Mouse (Mus musculus) heart, postnatal 0 days (tissue): Measurements from ENCODE around the gene Maml1. TPM values are rescaled to one million over a fixed set of nuclear protein-coding genes. Genes with fewer than 3 reads are reported as not detected.
A peak's percentile ranks its signal among the peaks of the same experiment; 100 is the strongest.

ENCODE experiments used
- ATAC-seq: fragments of 200-750 bp; cut with Nextera tagmentation; 2 replicates; pipeline ENCODE4 v1.8.0; 2017; ENCODE audit warnings: low read depth, moderate number of reproducible peaks, moderate library complexity; ENCODE audit not compliant: insufficient read depth
- DNase-seq: peaks from one replicate; pipeline ENCODE4 v3.0.0-alpha.2; 2016; ENCODE audit warnings: low spot score
- H3K27ac ChIP-seq: fragments of 300-500 bp; sonication (generic); 2 replicates; pipeline ENCODE4 v1.5.1; 2014; ENCODE audit warnings: low read depth, mild to moderate bottlenecking
- H3K27me3 ChIP-seq: fragments of 300-500 bp; sonication (generic); 2 replicates; pipeline ENCODE4 v1.6.1; 2014; ENCODE audit warnings: low read length, mixed read lengths; ENCODE audit not compliant: control insufficient read depth, insufficient read depth
- H3K36me3 ChIP-seq: fragments of 300-500 bp; sonication (generic); replicated peaks from 2 replicates; pipeline ENCODE4 v1.6.1; 2014; ENCODE audit warnings: low read length, mixed read lengths; ENCODE audit not compliant: control insufficient read depth, insufficient read depth
- H3K4me1 ChIP-seq: fragments of 300-500 bp; sonication (generic); 2 replicates; pipeline ENCODE4 v1.6.1; 2014; ENCODE audit warnings: antibody characterized with exemption; ENCODE audit not compliant: control insufficient read depth, insufficient read depth
- H3K4me2 ChIP-seq: fragments of 300-500 bp; sonication (generic); 2 replicates; pipeline ENCODE4 v1.6.1; 2014; ENCODE audit warnings: low read depth, mild to moderate bottlenecking, low read length, moderate library complexity
- H3K4me3 ChIP-seq: fragments of 300-500 bp; sonication (generic); 2 replicates; pipeline ENCODE4 v1.5.1; 2014; ENCODE audit warnings: low read depth, low read length
- H3K9ac ChIP-seq: fragments of 300-500 bp; sonication (generic); replicated peaks from 2 replicates; pipeline ENCODE4 v1.6.1; 2014; ENCODE audit warnings: low read depth, low read length, mixed read lengths
- H3K9me3 ChIP-seq: fragments of 300-500 bp; sonication (generic); replicated peaks from 2 replicates; pipeline ENCODE4 v1.6.1; 2016; ENCODE audit warnings: low read length; ENCODE audit not compliant: control insufficient read depth
- CTCF ChIP-seq: IDR thresholded peaks from 2 replicates; pipeline ENCODE4 v1.5.1; 2016; ENCODE audit warnings: antibody characterized with exemption, control low read depth, low read depth
- EP300 ChIP-seq: IDR thresholded peaks from 2 replicates; pipeline ENCODE4 v1.6.1; 2016; ENCODE audit warnings: antibody characterized with exemption, low read depth
- WGBS: fragments of 180-500 bp; shearing (Covaris S2); extraction: QIAGEN DNeasy Blood & Tissue Kit; methylation state at CpG from one replicate; pipeline ENCODE4 v1.1.7; 2014; 5-methylcytosine and 5-hydroxymethylcytosine counted together
- polyA plus RNA-seq: library from polyadenylated mRNA; unstranded; fragments of >200 nt; fragmentation: Nextera tagmentation; extraction: Ambion mirVana; gene quantifications from 2 replicates; pipeline ENCODE4 v1.2.1, GENCODE M21; 2015
- total RNA-seq: library from RNA; depleted of rRNA; stranded (reverse); fragments of >200 nt; gene quantifications from 2 replicates; pipeline ENCODE4 v1.2.3, GENCODE M21; 2014; ENCODE audit warnings: low replicate concordance; rRNA removed

The Maml1 gene
- total RNA-seq, result 10.4 and 18.2 TPM in 2 replicates
- 1.9 and 2.2 TPM in 2 replicates for polyA plus RNA-seq

- Histone ChIP-seq H3K4me3 (peak within 1 kb of the TSS; percentile 92), H3K4me2 (peak within 1 kb of the TSS; percentile 67), H3K36me3 (peaks cover 22% of the 10 kb centered on the region), H3K9ac (peak within 1 kb of the TSS; percentile 98), H3K9me3 (no peaks in the 10 kb centered on the region), H3K27me3 (no peaks in the 10 kb centered on the region), H3K4me1 (peaks cover 23% of the 10 kb centered on the region), H3K27ac (peak within 1 kb of the TSS; percentile 98)
- no peak for TF ChIP-seq CTCF
- TF ChIP-seq EP300, result peak; percentile 72; the same call in 1 of the 2 replicates
- WGBS, result under 1% methylated on average over 39 of the region's 45 CpGs
- DNase-seq (peak; percentile 100), ATAC-seq (peak; percentile 96)
Observed at GRCm38 (mm10) chr11:50292190-50292855, at the start of gene Maml1. TSS of gene Maml1 (minus strand) at chr11:50292311.

- 48% methylated on average over 4 of the region's 4 CpGs for WGBS
- Histone ChIP-seq H3K36me3 (no peaks in the 10 kb centered on the region), H3K4me1 (peaks cover 4% of the 10 kb centered on the region; the same call in 1 of the 2 replicates), H3K27ac (no peak overlapping the region), H3K9ac (no peak overlapping the region), H3K4me2 (no peak overlapping the region), H3K4me3 (no peak overlapping the region), H3K27me3 (no peaks in the 10 kb centered on the region), H3K9me3 (peaks cover 4% of the 10 kb centered on the region; the same call in 1 of the 2 replicates)
- ATAC-seq (no peak), DNase-seq (no peak)
- TF ChIP-seq CTCF (no peak), EP300 (no peak)
Observed at GRCm38 (mm10) chr11:50336891-50337290, 44.8 kb upstream of the Maml1 start.

- 18% methylated on average over 1 of the region's 1 CpGs for WGBS
- DNase-seq (no peak), ATAC-seq (no peak)
- H3K4me3 ChIP-seq, result no peak overlapping the region
- no peaks in the 10 kb centered on the region for H3K27me3 ChIP-seq
- no peak overlapping the region for H3K9ac ChIP-seq
- TF ChIP-seq EP300 (no peak), CTCF (no peak)
- peaks cover 4% of the 10 kb centered on the region; the same call in 1 of the 2 replicates for H3K4me1 ChIP-seq
- H3K4me2 ChIP-seq, result no peak overlapping the region
- H3K27ac ChIP-seq, result no peak overlapping the region
- no peaks in the 10 kb centered on the region for H3K9me3 ChIP-seq
- H3K36me3 ChIP-seq, result no peaks in the 10 kb centered on the region
Observed at GRCm38 (mm10) chr11:50336126-50336525, 44.0 kb upstream of the Maml1 start.

DNA sequence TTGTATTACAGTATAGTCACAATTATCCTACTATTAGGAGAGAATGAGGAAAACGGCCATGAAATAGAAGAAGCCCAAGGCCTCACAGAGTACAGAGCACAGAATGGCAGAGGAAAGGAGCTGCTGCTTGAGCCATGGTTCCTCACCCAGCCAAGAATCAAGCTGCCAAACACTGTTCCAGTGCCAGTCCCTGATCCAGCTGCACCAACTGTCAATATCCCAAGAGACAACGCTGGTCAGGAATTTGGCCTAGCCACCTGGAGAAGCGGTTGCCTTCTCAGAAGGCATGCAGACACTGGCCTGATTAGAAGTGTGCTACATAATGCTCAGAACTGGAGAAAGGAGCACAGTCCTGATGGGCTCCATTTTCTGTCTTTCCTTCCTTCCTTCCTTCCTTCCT is 41.1 kb upstream of the Maml1 start:
- no peak overlapping the region for H3K27ac ChIP-seq
- 68% methylated on average over 3 of the region's 3 CpGs for WGBS
- no peak for TF ChIP-seq CTCF
- no peak for TF ChIP-seq EP300
- no peaks in the 10 kb centered on the region for H3K36me3 ChIP-seq
- H3K4me2 ChIP-seq, result no peak overlapping the region
- H3K4me1 ChIP-seq, result peaks cover 4% of the 10 kb centered on the region; the same call in 1 of the 2 replicates
- no peak overlapping the region for H3K4me3 ChIP-seq
- DNase-seq (no peak), ATAC-seq (no peak)
- H3K9me3 ChIP-seq, result no peaks in the 10 kb centered on the region
- no peaks in the 10 kb centered on the region for H3K27me3 ChIP-seq
- H3K9ac ChIP-seq, result no peak overlapping the region

GRCm38 (mm10) chr11:50329378-50329777 is 37.3 kb upstream of the Maml1 start:
- Histone ChIP-seq H3K36me3 (no peaks in the 10 kb centered on the region), H3K27me3 (no peaks in the 10 kb centered on the region), H3K9ac (no peak overlapping the region), H3K9me3 (no peaks in the 10 kb centered on the region), H3K4me2 (no peak overlapping the region), H3K4me3 (no peak overlapping the region), H3K27ac (no peak overlapping the region), H3K4me1 (peaks cover 13% of the 10 kb centered on the region)
- no peak for DNase-seq
- WGBS, result 85% methylated on average over 1 of the region's 1 CpGs
- ATAC-seq, result no peak
- TF ChIP-seq EP300 (no peak), CTCF (no peak)
